Mouse (Mus musculus) MEL (cell line): Measurements from ENCODE around the gene Grwd1.

ENCODE experiments used
- CTCF ChIP-seq, 3 experiments: IDR thresholded peaks in 2 of 3; conservative IDR thresholded peaks in 1 of 3; 2 replicates each; pipeline ENCODE4 v1.5.1; 2011 to 2012; ENCODE audit warnings: low read length in 3 of 3, low read depth in 2 of 3, mild to moderate bottlenecking in 2 of 3, improper control_type of control experiment in 1 of 3, inconsistent platforms in 1 of 3, mixed read lengths in 1 of 3, moderate library complexity in 1 of 3; ENCODE audit not compliant: control insufficient read depth in 1 of 3, insufficient read depth in 1 of 3, poor library complexity in 1 of 3, severe bottlenecking in 1 of 3
- MEF2A ChIP-seq: IDR thresholded peaks from 2 replicates; pipeline ENCODE4 v1.6.1; 2014; ENCODE audit warnings: low read depth, mild to moderate bottlenecking, inconsistent platforms, low read length, improper control_type of control experiment; ENCODE audit not compliant: poor library complexity, insufficient replicate concordance, severe bottlenecking; ENCODE audit errors: extremely low read depth
- MYB ChIP-seq: IDR thresholded peaks from 2 replicates; pipeline ENCODE4 v1.6.1; 2011; ENCODE audit warnings: mild to moderate bottlenecking, low read depth, low read length, improper control_type of control experiment
- SIN3A ChIP-seq: IDR thresholded peaks from 2 replicates; pipeline ENCODE4 v1.6.1; 2012; ENCODE audit warnings: low read length, improper control_type of control experiment, inconsistent platforms

- no peak for TF ChIP-seq CTCF (IDR thresholded peaks at IDR 0.05 in 2 of 3, conservative IDR thresholded peaks at IDR 0.05 in 1 of 3; ENCODE audit: control insufficient read depth in 1 of 3, insufficient read depth in 1 of 3, low read depth in 2 of 3, low read length in 3 of 3, poor library complexity in 1 of 3, severe bottlenecking in 1 of 3)
- no peak for TF ChIP-seq MYB
- TF ChIP-seq MEF2A, result no peak
- no peak for TF ChIP-seq SIN3A
Measured at GRCm38 (mm10) chr7:45870282-45871058, 39.7 kb upstream of the Grwd1 start.
